ENCODE assay signal across 20 mouse cellular contexts in the genomic region with DNA sequence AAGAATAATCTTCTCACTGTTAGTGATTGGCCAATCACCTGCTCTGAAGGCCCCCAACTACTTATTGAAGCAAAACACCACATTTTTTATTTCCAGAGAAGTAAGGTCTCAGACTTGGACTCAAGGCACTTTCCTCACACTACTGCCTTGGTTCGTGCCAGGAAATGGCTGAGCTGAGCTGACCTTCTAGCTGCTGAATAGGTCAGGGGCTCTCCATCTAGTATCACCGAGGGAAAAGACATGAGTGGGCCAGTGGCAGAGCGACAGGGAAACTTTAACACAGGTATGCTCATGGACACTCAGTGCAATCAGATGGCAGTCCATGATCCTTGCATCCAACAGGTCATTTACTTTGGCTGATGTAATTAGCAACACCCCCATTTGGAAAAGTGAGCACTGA.
"Had no signal": no experiment of that assay in that cellular context is flagged by ENCODE, and none has a peak within 500 bp of the region (broad histone marks: within the 10 kb centered on the region; RNA-seq: fewer than 3 reads in every experiment).

No protein-coding gene starts in this region.

- ATAC-seq: liver, postnatal 0 days; midbrain, embryonic 13.5 days; midbrain, embryonic 15.5 days had no signal

- H3K27ac ChIP-seq: lung, embryonic 15.5 days; macrophage; midbrain, embryonic 13.5 days; midbrain, embryonic 15.5 days; neural tube, embryonic 13.5 days; neural tube, embryonic 15.5 days had no signal

- H3K27me3 ChIP-seq: lung, embryonic 15.5 days; megakaryocyte, embryonic 14.5 days; midbrain, embryonic 13.5 days; midbrain, embryonic 15.5 days; neural tube, embryonic 13.5 days; neural tube, embryonic 15.5 days had no signal

- H3K36me3 ChIP-seq: lung, embryonic 15.5 days; midbrain, embryonic 13.5 days; midbrain, embryonic 15.5 days; neural tube, embryonic 13.5 days; neural tube, embryonic 15.5 days had no signal

- H3K9ac ChIP-seq: liver, postnatal 0 days; lung, embryonic 15.5 days; midbrain, embryonic 13.5 days; midbrain, embryonic 15.5 days; neural tube, embryonic 13.5 days; neural tube, embryonic 15.5 days had no signal

- DNase-seq: liver, postnatal 0 days; lung, postnatal 14 days; lung, postnatal 36 days; retina, postnatal 1 day; right cerebral cortex, adult 18-20 months; right cerebral cortex, postnatal 25 days; right cerebral cortex, postnatal 4 days; spleen, adult 18-20 months; thymus, adult 18-20 months; thymus, postnatal 14 days; thymus, postnatal 36 days had no signal

- H3K4me1 ChIP-seq: midbrain, embryonic 15.5 days had no signal

- H3K4me2 ChIP-seq: lung, embryonic 15.5 days; midbrain, embryonic 11.5 days; midbrain, embryonic 13.5 days; midbrain, embryonic 15.5 days; neural tube, embryonic 13.5 days; neural tube, embryonic 15.5 days had no signal

- H3K9me3 ChIP-seq: lung, embryonic 15.5 days; megakaryocyte, embryonic 14.5 days; midbrain, embryonic 13.5 days; midbrain, embryonic 15.5 days; neural tube, embryonic 13.5 days; neural tube, embryonic 15.5 days had no signal

- H3K4me3 ChIP-seq: lung, embryonic 15.5 days; megakaryocyte, embryonic 14.5 days; midbrain, embryonic 13.5 days; midbrain, embryonic 15.5 days; myocyte; neural tube, embryonic 13.5 days; neural tube, embryonic 15.5 days had no signal
